Mouse (Mus musculus): Measurements from ENCODE around the gene Cask. TPM values are rescaled to one million over a fixed set of nuclear protein-coding genes. Genes with fewer than 3 reads are reported as not detected.

The Cask gene
- total RNA-seq, 2 experiments from 2014 or later = 123 to 128 TPM

GRCm38 (mm10) chrX:13655906-13656305 is 195.3 kb downstream of the Cask start:
- intact Hi-C loops (cut with DNase I) = loop anchor here (2.0 to 5.0 kb wide), 5 partner anchors 139 to 431 kb away; partner anchors contain the start of gene Ddx3x
- no peak for DNase-seq (ENCODE audit: low spot score in 2 of 2)

- intact Hi-C loops (cut with DNase I) = loop anchor here (5.0 kb wide), 4 partner anchors 138 to 373 kb away; partner anchors contain the start of gene Ddx3x
- peak; percentile 8 to 78 for DNase-seq (ENCODE audit: low spot score in 2 of 2)
These were observed 196.2 kb downstream of the Cask start for GRCm38 (mm10) chrX:13655005-13655421.

- intact Hi-C loops (cut with DNase I) = no loop called here
- DNase-seq (ENCODE audit: low spot score in 2 of 2) = no peak
These were observed 198.9 kb downstream of the Cask start for GRCm38 (mm10) chrX:13652291-13652690.

- no peak for DNase-seq (ENCODE audit: low spot score in 2 of 2)
- intact Hi-C loops (cut with DNase I) = no loop called here
These were observed 199.3 kb downstream of the Cask start for GRCm38 (mm10) chrX:13651889-13652288.

GRCm38 (mm10) chrX:13638894-13639293 is 212.3 kb downstream of the Cask start:
- intact Hi-C loops (cut with DNase I) = no loop called here
- DNase-seq (ENCODE audit: low spot score in 2 of 2) = no peak

- no peak for DNase-seq (ENCODE audit: low spot score in 2 of 2)
- intact Hi-C loops (cut with DNase I) = no loop called here
These were observed 214.8 kb downstream of the Cask start for GRCm38 (mm10) chrX:13636398-13636797.

GRCm38 (mm10) chrX:13631599-13632283 is 219.4 kb downstream of the Cask start, which contains the start of gene Gpr34:
TSS of gene Gpr34 (plus strand) at chrX:13632089.
- intact Hi-C loops (cut with DNase I) = no loop called here
- no peak for DNase-seq (ENCODE audit: low spot score in 2 of 2)

- no peak for DNase-seq (ENCODE audit: low spot score in 2 of 2)
- intact Hi-C loops (cut with DNase I) = no loop called here
These were observed 228.5 kb downstream of the Cask start for GRCm38 (mm10) chrX:13622654-13623053.

- DNase-seq (ENCODE audit: low spot score in 2 of 2) = no peak
- intact Hi-C loops (cut with DNase I) = no loop called here
These were observed 229.7 kb downstream of the Cask start for GRCm38 (mm10) chrX:13621473-13621872.

- DNase-seq (ENCODE audit: low spot score in 2 of 2) = no peak
- intact Hi-C loops (cut with DNase I) = no loop called here
These were observed 232.7 kb downstream of the Cask start for GRCm38 (mm10) chrX:13618476-13618875.

- no peak for DNase-seq (ENCODE audit: low spot score in 2 of 2)
- intact Hi-C loops (cut with DNase I) = no loop called here
These were observed 233.9 kb downstream of the Cask start for GRCm38 (mm10) chrX:13617294-13617693.

- intact Hi-C loops (cut with DNase I) = no loop called here
- DNase-seq (ENCODE audit: low spot score in 2 of 2) = no peak
These were observed 234.4 kb downstream of the Cask start for GRCm38 (mm10) chrX:13616726-13617125.

GRCm38 (mm10) chrX:13612115-13612514 is 239.1 kb downstream of the Cask start:
- intact Hi-C loops (cut with DNase I) = no loop called here
- DNase-seq (ENCODE audit: low spot score in 2 of 2) = no peak

GRCm38 (mm10) chrX:13611114-13611513 is 240.1 kb downstream of the Cask start:
- no peak for DNase-seq (ENCODE audit: low spot score in 2 of 2)
- intact Hi-C loops (cut with DNase I) = no loop called here

- intact Hi-C loops (cut with DNase I) = no loop called here
These were observed 243.4 kb downstream of the Cask start for GRCm38 (mm10) chrX:13607752-13608151.

GRCm38 (mm10) chrX:13606741-13607140 is 244.4 kb downstream of the Cask start:
- intact Hi-C loops (cut with DNase I) = no loop called here
- DNase-seq (ENCODE audit: low spot score in 2 of 2) = peak in 1 of 2 experiments; percentile 11

More at GRCm38 (mm10) chrX:13607752-13608151, 243.4 kb downstream of the Cask start:
- DNase-seq (ENCODE audit: low spot score in 2 of 2) = no peak

GRCm38 (mm10) chrX:13599966-13600365 is 251.2 kb downstream of the Cask start:
- intact Hi-C loops (cut with DNase I) = no loop called here
- no peak for DNase-seq (ENCODE audit: low spot score in 2 of 2)

GRCm38 (mm10) chrX:13599373-13599772 is 251.8 kb downstream of the Cask start:
- no peak for DNase-seq (ENCODE audit: low spot score in 2 of 2)
- intact Hi-C loops (cut with DNase I) = no loop called here

- intact Hi-C loops (cut with DNase I) = no loop called here
These were observed 273.5 kb downstream of the Cask start for GRCm38 (mm10) chrX:13577647-13578046.

GRCm38 (mm10) chrX:13576606-13577005 is 274.6 kb downstream of the Cask start:
- peak; percentile 30 to 57 for DNase-seq (ENCODE audit: low spot score in 2 of 2)
- intact Hi-C loops (cut with DNase I) = no loop called here

More at GRCm38 (mm10) chrX:13577647-13578046, 273.5 kb downstream of the Cask start:
- no peak for DNase-seq (ENCODE audit: low spot score in 2 of 2)

GRCm38 (mm10) chrX:13574872-13575271 is 276.3 kb downstream of the Cask start:
- intact Hi-C loops (cut with DNase I) = no loop called here
- DNase-seq (ENCODE audit: low spot score in 2 of 2) = peak in 1 of 2 experiments; percentile 32
